Mouse (Mus musculus) embryonic stem cell, embryonic (primary cell): ENCODE measurements at regions not wholly inside any gene's neighbourhood (a gene's known extent, or its start where the extent isn't known, plus 50 kb on each side); places are given as distances from the start of the nearest gene placed in this dataset.

Experiments
- CTCF ChIA-PET, 4 experiments: fragments of 300-600 bp in 2 of 4; fragments of 350-600 bp in 2 of 4; sonication (Branson Sonifier 250); formaldehyde crosslinking; loops; one replicate each; lab custom pipeline; 2022; ENCODE audit warnings: inconsistent platforms in 2 of 4; lab: Charles Lee
- POLR2A ChIA-PET, 4 experiments: fragments of 300-600 bp in 2 of 4; fragments of 350-600 bp in 2 of 4; sonication (Branson Sonifier 250); formaldehyde crosslinking; loops; one replicate each; lab custom pipeline; 2022; ENCODE audit warnings: antibody characterized with exemption in 4 of 4, inconsistent platforms in 1 of 4; lab: Charles Lee

GRCm38 (mm10) chr8:17618147-17618546 is 1359.9 kb downstream of the Defb40 start:
- CTCF ChIA-PET, result no interaction called here
- POLR2A ChIA-PET, result no interaction called here

- ChIA-PET CTCF (no interaction called here), POLR2A (no interaction called here)
Measured at GRCm38 (mm10) chr8:17602861-17603260, 1375.2 kb downstream of the Defb40 start.

- CTCF ChIA-PET, result no interaction called here
- POLR2A ChIA-PET, result no interaction called here
Measured at GRCm38 (mm10) chr8:17598736-17599135, 1379.3 kb downstream of the Defb40 start.

GRCm38 (mm10) chr8:17596559-17596958 is 1381.5 kb downstream of the Defb40 start:
- ChIA-PET POLR2A (interaction anchor here in 1 of 4 experiments (0.5 to 0.7 kb wide), 2 partner anchors 815 to 934 kb away, joined by 3 read pairs; no protein-coding TSS in a partner anchor), CTCF (no interaction called here)

- POLR2A ChIA-PET, result no interaction called here
Measured at GRCm38 (mm10) chr8:17594607-17595006, 1383.4 kb downstream of the Defb40 start.

GRCm38 (mm10) chr8:17590135-17590534 is 1387.9 kb downstream of the Defb40 start:
- ChIA-PET CTCF (no interaction called here), POLR2A (no interaction called here)

More at GRCm38 (mm10) chr8:17594607-17595006, 1383.4 kb downstream of the Defb40 start:
- CTCF ChIA-PET, result no interaction called here

GRCm38 (mm10) chr8:17588189-17588588 is 1389.9 kb downstream of the Defb40 start:
- ChIA-PET CTCF (interaction anchor here in 1 of 4 experiments (0.9 kb wide), 1 partner anchor 14 kb away, joined by 4 read pairs; no protein-coding TSS in a partner anchor), POLR2A (no interaction called here)

GRCm38 (mm10) chr8:17587261-17587861 is 1390.7 kb downstream of the Defb40 start:
- ChIA-PET CTCF (no interaction called here), POLR2A (no interaction called here)
